Mouse (Mus musculus): ENCODE data around the gene Hspb7. TPM values are rescaled to one million over a fixed set of nuclear protein-coding genes. Genes with fewer than 3 reads are reported as not detected.

The Hspb7 gene
- total RNA-seq, 2 experiments from 2014 or later = 0.11 to 0.16 TPM

DNA sequence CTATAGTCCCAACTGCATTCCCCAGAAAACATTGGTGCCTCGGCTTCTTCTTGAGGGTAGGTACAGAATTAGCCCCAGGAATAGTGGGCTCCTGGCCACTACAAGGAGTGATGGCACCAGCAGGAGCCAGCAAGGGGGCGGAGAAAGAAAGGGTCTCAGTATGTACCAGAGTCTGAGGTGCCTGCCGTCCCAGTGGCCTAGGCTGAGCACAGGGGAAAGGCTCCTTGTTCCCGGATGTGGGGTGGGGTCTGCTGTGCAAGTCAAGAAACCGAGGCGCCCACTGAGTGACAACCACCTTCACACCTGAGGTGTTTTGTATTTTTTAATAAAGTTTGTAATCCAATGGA, 47.0 kb downstream of the Hspb7 start:
- peak in 1 of 2 experiments; percentile 6 for DNase-seq (ENCODE audit: low spot score in 2 of 2)

DNA sequence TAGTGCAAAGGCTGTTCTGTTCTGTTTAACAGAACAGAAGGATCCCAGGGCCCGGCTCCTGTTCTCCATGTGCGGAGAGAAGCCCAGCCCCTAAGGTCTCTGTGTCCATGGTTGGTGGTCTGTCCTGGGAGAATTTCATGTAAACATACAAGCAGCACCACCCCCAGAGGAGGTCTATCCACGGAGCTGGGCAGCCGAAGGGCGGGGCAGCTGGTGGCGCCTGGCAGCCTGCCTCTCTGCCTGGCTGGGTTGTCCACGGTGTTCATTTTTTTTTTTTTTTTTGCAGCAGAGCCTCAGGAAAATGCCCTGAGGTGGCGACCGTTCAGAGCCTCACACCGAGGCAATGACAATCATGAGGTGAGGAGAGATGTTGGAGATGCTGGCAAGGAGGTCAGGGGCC, 48.0 kb downstream of the Hspb7 start:
- peak in 1 of 2 experiments; percentile 51 for DNase-seq (ENCODE audit: low spot score in 2 of 2)

DNA sequence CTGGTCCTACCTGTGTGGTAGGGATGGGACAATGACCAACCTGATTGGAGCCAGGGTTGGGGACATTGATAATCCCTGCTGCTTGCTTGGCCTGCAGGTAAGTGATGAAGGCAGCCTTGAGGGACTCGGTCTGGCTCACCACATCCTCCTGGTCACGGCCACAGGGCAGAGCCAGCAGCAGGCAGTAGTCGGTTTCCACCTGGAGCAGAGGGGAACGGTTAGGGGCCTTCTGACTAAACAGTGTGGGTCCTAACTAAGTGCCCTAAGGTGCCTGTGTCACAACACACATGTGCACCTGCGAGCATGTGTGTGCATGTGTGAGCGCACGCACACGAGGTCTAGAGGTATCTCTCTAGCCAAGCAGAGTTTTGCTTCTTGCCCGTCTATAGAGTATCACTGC, 48.8 kb downstream of the Hspb7 start:
- peak in 1 of 2 experiments; percentile 15 for DNase-seq (ENCODE audit: low spot score in 2 of 2)

GRCm38 (mm10) chr4:141471491-141471890, 50.9 kb downstream of the Hspb7 start:
- peak in 1 of 2 experiments; percentile 6 for DNase-seq (ENCODE audit: low spot score in 2 of 2)

GRCm38 (mm10) chr4:141472641-141473321, 52.2 kb downstream of the Hspb7 start:
- DNase-seq (ENCODE audit: low spot score in 2 of 2) = peak in 1 of 2 experiments; percentile 5

- no peak for DNase-seq (ENCODE audit: low spot score in 2 of 2)
Observed at GRCm38 (mm10) chr4:141474431-141474830, 53.9 kb downstream of the Hspb7 start.

Other genes with a start within 250 kb of the Hspb7 start
- gene Rsg1, start 206.8 kb upstream of the Hspb7 start, total RNA-seq (2021) = 1 to 10 TPM; 2.0 to 3.9 TPM
- gene Arhgef19, start 181.3 kb upstream of the Hspb7 start, total RNA-seq (2021) = 1 to 10 TPM; 5.8 to 6.7 TPM
- gene Epha2, start 119.5 kb upstream of the Hspb7 start, total RNA-seq (2021) = 1 to 10 TPM; 2.5 to 2.7 TPM
- gene Fam131c, start 52.6 kb upstream of the Hspb7 start, total RNA-seq (2021) = 10 to 100 TPM; 10.2 to 10.3 TPM
- gene Clcnka, start 22.1 kb upstream of the Hspb7 start, total RNA-seq (2021) = not detected
- gene Clcnkb, start 4.8 kb upstream of the Hspb7 start, total RNA-seq (2021) = not detected
- gene Srarp, start 15.3 kb downstream of the Hspb7 start, total RNA-seq (2021) = 1 to 10 TPM; 2.9 to 3.4 TPM
- gene Zbtb17, start 23.9 kb downstream of the Hspb7 start, total RNA-seq (2021) = 10 to 100 TPM; 24.2 to 27.4 TPM
- gene Spen, start 117.8 kb downstream of the Hspb7 start, total RNA-seq (2021) = 10 to 100 TPM; 62.9 to 64.5 TPM
- 1 to 10 TPM; 4.6 to 5.0 TPM for gene Fblim1, start 185.3 kb downstream of the Hspb7 start, total RNA-seq (2021)
- gene Tmem82, start 197.9 kb downstream of the Hspb7 start, total RNA-seq (2021) = under 1 TPM; 0.69 to 0.98 TPM
- 1 to 10 TPM; 2.4 TPM for gene Slc25a34, start 203.0 kb downstream of the Hspb7 start, total RNA-seq (2021)
- 10 to 100 TPM; 55.8 to 57.4 TPM for gene Plekhm2, start 244.1 kb downstream of the Hspb7 start, total RNA-seq (2021)

Measured in layer of hippocampus, postnatal 10 days (tissue).